Mouse (Mus musculus) cerebellum, postnatal 25 days (tissue): ENCODE measurements around the gene Olfr1162.
"Not testable (repeated sequence)": the region's sequence is repeated elsewhere in the genome, so short reads cannot be mapped to it uniquely, and the experiment has no call there.

ENCODE experiments used
- DNase-seq, 2 experiments: peaks; one replicate each; pipeline ENCODE4 v3.0.0; 2021; ENCODE audit warnings: mixed read lengths in 2 of 2

Gene Olfr1162

DNA sequence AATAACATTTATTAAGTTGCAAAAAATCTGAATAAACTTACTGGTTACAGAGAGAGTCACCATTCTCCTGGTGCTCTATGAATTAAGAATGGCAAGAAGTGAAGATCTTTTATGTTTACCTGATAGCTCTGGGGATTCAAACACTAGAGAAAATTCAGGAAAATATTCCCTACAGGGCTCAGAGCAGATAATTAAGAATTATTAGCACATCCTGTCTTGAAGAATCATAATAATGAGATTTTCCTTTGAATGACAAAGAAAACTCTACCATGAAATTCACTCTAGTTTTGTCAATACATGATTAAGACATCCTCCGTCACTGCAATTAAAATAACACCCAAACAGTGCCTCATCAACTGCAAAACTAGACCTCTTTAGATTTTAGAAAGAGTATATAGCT lies at the start of gene Olfr1162:
Gene Olfr1162 (minus strand): TSS at position 101 of the 400 bp plus-strand sequence.
- DNase-seq, result no peak

DNA sequence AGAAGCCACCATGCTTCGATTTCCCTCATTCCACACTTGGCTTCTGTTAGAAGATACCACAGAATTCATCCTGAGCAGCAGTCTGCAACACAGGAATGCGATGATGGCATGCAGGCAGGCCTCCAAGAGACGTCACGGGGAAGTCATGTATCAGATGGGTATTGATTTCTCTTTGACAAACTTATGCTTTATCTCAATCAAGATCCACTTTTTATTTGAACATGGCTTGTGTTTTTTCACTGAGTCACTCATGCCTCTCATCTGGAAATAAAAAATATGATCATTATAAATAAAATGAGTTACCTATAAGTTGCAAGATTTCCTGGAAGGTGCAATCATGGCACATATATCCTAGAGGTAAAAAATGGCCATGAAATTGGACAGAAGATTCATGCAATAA lies 42.9 kb upstream of the Olfr1162 start, which contains the start of gene Olfr1164:
Gene Olfr1164 (minus strand): TSS at position 101 of the 400 bp plus-strand sequence.
- DNase-seq, result no peak

DNA sequence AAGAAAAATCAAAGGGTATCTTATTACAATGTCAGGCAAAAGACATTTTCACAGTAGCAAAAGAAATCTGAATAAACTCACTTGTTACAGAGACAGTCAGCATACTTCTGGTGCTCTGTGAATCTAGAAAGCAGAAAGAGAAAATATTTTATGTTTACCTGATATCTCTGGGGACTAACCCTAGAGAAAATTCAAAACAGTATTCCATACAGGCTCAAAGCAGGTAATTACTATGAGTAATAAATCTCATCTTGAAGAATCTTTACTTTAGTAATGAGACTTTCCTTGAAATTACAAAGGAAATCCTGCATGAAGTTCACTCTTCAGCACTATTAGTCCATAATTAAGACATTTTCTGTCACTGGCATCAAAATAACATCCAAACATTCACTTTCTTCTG lies 20.8 kb upstream of the Olfr1162 start, which contains the start of gene Olfr1163:
Gene Olfr1163 (minus strand): TSS at position 101 of the 400 bp plus-strand sequence.
- no peak for DNase-seq

DNA sequence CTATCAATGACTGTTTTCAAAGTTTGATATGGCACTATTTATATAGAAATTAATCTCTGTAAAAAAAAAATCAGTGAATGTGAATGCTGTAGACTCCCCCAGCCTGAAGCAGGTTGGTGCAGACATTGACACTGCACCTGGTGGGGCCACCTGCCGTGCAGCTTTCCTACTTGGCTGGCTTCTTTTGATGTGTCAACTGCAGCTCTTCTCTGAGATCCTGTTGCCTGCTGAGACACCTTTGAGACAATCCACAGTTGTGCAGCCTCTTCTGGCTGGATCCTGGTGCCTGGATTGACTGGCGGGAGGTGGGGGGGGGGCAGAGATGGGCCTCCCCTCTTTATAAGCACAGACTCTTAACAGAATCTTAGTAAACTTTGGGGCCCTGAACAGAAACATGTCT lies 12.7 kb upstream of the Olfr1162 start:
- no peak for DNase-seq

DNA sequence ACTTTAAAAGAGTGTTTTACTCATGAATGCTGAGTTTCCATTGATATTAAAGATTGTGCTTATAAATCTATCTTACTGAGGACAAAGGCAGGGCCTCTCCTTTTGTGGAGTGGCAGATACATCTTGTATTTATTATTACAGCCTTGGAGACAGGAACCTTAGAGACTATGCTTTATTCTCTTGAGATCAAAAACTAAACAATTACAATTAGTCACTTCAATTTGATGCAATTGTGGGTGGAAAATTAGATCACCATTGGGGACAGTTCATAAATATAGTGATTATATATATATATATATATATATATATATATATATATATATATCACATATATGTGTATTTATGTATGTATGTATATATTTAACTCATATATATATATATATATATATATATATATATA lies 13.3 kb downstream of the Olfr1162 start, which contains the start of gene Olfr73:
Gene Olfr73 (minus strand): TSS at position 101 of the 400 bp plus-strand sequence.
- DNase-seq, result no peak

DNA sequence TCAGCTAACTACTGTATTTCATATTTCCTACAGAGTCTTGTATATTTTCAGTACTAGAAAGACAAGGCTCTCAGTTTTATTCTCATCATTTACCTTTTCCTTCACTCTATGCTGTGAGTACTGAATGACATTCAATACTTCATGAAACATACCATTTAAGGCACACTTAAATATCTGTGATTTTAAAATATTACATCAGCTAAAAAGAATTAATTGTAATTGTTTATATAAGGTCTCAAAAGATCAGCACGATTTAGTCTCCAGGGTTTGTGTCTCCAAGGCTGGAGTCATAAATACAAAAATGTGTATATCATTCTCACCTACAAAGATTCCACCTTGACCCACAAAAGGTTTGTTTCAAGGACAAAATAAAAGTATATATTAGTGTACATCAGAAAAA lies 28.5 kb downstream of the Olfr1162 start, which contains the start of gene Olfr1161:
Gene Olfr1161 (plus strand): TSS at position 301 of the 400 bp plus-strand sequence.
- DNase-seq, result not testable (repeated sequence)

DNA sequence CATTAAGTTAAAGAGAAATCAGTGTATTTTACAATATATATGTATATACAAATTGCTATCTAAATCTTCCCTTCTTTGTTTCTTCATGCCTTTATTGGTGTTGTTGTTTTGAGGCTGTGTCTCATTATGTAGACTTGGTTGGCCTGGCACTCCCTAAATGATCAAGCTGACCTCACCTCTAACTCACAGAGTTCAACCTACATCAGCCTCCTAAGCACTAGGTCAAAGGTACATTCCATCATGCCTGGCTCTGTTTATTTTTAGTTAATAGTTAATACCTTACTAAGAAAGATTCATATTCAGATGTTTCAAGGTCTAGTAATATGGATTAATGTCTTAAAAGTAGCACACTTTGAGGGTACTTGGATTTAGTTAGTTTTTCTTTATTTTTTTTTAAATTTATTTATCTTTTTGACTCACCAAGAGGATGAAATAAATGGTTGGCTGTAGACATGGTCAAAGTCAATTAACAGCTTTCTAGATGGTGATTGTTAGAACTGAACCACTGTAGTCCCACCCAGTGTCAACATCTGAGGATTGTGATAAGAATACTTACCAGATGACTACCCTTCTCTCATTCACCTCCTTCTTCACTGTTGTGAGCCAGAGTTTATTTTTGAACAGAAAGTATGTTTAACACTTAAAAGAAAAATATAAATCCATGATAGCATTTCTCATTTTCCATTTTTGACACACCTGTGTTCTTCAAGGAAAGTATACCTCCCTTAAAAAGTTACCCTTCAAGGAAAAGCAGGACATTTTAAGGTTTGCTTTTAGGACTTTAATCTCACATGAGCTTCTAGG lies 43.2 kb downstream of the Olfr1162 start, which contains the start of gene Olfr1160:
Gene Olfr1160 (minus strand): TSS at position 754 of the 804 bp plus-strand sequence.
- DNase-seq, result no peak
